Mouse (Mus musculus) liver (tissue): Measurements from ENCODE around the gene Mapkapk3.
A peak's percentile ranks its signal among the peaks of the same experiment; 100 is the strongest.

Experiments
- DNase-seq: peaks from one replicate; pipeline ENCODE4 v3.0.0-alpha.2; 2020; ENCODE audit warnings: mixed read lengths

Gene Mapkapk3

DNA sequence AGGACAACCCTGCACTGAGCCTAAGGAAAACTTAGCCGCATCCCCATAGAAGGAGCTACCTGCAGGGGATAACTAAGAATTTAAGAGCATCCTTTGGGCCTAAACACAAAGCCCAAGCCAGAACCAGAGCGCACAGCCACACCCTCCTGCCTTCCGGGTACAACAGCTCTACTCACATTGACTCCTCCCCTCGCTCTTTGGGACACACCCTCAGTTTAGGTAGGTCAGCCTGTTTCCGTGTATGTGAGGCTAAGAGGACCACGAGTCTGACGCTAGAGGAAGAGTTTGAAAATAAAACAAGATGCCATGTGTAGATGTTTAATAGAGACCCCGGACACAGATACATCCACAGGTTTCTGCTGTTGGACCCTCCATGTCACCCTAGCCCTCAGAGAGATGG is 966 bp downstream of the Mapkapk3 start:
- DNase-seq: peak; percentile 76

- no peak for DNase-seq
These were observed 1.5 kb downstream of the Mapkapk3 start for GRCm38 (mm10) chr9:107288105-107288650.

DNA sequence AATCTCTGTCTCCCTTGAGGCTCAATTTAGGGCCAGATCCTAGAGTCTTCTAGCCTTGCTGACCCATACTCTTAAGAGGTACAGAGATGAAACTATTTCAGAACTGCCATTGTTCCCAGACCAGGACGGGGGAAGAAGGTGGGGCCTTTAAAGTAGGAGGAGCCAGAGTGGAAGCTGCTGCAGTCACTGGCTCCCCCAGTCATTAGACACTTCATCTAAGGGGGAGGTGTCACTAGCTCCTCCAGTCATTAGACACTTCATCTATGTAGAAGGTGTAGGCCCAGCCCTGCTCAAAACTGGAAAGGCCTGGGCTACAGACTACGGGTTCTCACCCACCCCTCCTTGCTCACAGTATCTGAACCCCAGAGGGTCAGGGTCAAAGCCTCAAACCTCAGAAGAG is 2.4 kb downstream of the Mapkapk3 start:
- DNase-seq: no peak

- DNase-seq: peak; percentile 51
These were observed 4.7 kb downstream of the Mapkapk3 start for GRCm38 (mm10) chr9:107285009-107285408.

- no peak for DNase-seq
These were observed 6.7 kb downstream of the Mapkapk3 start for GRCm38 (mm10) chr9:107282951-107283350.

DNA sequence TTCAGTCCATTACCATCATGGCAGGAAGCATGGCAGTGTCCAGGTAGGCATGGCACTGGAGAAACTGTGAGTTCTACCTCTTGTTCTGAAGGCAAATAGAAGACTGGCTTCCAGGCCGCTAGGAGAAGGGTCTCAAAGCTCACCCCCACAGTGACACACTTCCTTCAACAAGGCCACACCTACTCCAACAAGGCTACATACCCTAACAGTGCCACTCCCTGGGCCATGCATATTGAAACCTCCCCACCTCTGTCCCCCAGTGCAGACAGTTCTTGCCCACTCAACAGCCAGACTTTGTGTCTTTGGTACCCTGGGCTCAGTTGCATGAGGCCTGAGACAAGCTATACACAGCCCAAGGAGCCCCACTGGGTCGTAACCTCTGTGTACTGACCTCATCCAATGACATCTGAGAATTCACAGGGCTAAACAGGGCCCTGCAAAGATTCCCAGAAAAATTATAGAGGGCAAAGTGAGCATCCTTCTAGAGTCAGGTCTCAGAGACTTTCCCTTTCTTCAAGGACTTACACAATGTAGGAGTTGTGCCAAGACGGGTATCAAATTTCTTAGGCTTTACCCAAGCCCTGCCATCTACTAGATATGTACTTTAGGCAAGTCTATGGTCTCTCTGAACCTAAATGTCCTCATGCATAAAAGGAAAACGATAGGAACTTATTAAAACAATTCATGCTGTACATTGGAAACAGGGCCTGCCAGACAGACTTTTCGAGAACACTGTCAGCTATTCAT is 8.3 kb downstream of the Mapkapk3 start:
- DNase-seq: no peak

GRCm38 (mm10) chr9:107280322-107281027 is 9.2 kb downstream of the Mapkapk3 start:
- DNase-seq: peak; percentile 41

DNA sequence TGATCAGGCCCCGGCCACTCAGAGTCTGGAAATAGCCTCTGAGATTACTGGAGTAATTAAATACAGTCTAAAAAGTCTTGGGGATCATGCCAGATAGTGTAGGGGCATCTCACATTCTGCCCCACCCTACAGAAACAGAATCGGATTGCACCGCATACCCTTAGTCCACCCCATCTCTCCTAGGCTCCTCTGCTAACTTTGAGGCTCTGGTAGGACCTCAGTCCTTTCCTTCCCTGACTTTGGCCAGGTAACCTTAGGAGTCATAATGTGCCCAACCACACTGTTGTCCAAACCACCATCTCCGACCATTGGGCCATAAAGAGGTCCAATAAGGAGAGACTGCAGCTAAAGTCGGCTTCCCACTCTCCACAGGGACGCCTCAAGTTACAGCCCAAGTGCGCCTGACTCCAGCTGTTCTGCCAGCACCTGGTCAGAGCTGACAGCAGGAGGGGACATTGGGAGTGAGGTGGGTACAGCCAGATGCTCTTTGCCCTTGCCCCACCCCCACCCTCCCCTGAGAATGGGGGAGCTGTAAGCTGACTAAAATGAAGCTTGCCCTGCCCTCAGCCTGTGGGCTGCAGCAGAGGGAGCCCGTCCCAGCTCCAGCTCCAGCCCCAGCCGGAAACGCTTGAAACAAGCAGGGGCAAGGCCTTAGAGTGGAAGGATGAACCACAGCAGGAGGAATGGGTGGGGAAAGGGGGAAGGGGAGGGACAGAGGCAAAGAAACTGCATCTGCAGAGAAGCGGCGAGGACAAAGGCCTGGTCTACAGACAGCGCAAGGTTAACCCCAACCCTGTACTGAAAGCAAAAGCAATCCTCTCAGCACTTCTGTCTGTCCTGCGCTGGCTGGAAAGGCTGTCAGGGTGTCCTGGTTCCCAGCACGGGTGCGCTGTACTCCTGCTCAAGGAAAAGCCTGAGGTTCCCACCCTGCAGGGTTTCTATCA is 10.0 kb downstream of the Mapkapk3 start:
- peak; percentile 41 for DNase-seq

DNA sequence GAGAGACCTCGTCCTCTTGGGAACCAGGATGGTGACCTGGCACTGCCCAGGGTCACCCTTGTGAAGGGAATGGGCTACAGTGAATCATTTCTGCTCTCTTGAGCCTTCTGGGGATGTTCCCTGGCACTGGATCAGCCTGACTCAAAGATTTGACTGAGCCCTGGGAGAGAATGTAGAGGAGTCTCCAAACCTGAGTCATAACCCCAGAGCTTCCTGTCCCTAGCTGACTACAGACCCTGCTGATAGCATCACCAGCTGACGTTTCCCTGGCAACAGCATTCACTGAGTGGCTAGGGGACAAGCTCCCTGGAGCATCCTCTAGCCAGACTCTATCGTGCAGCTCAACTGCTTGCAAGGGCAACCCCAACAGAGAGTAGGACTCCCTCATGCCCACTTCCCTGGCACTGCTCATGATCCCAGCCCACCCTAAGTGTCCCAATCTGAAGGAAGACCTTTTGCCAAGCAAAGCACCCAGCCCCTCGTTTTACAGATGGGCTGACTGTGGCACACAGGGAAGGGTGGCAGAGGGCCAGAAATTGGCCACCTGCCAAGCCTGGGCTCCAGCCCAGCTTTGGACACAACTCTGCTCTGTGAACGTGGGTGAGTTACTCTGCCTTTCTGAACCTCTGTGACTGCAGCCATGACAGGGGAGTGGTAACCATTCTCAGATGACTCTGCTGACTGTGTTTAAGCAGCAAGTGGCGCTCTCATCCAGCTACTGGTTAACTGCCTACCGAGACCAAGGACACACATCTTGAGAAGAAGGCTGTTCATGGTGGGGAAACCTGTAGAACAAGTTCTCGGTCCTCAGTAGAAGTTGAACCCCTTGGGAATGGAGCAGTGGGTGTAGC is 10.9 kb downstream of the Mapkapk3 start:
- no peak for DNase-seq

DNA sequence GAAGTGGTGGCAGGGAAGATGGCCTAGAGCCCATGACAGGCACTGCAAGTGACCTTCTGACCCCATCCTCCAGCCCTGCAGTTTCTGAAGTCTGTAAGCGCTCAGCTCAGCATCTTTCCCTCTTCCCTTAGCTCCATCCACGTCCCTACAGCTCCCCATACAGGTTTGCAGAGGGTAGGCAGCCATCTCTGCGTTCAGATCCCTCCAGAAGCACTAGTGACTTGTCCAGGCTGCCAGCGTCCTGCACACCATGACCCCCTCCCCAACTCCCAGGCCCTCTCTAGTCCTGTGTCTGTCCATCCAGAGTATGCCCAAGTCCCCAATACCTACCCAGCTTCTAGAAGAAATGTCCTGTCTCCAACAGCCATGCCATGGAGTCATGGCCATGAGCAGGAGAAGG is 11.6 kb downstream of the Mapkapk3 start:
- DNase-seq: no peak

DNA sequence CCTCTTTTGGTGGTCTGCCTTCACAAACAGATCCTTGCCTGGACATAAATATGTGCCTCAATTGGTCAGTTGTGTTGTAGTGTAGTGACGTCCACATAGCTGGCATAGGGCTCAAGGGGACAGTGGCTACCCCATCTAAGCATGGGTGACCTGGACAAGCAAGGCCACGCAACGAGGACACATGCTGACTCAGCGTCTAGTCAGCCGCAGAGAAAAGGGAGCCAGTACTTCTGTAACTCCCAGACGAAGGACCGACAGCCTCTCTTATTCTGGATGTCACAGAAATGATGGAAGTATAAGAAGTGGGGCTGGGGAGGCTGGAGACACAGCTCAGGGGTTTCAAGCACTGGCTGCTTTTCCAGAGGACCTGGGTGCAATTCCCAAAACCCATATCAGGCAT is 12.1 kb downstream of the Mapkapk3 start:
- no peak for DNase-seq

- no peak for DNase-seq
These were observed 14.0 kb downstream of the Mapkapk3 start for GRCm38 (mm10) chr9:107275710-107276109.

DNA sequence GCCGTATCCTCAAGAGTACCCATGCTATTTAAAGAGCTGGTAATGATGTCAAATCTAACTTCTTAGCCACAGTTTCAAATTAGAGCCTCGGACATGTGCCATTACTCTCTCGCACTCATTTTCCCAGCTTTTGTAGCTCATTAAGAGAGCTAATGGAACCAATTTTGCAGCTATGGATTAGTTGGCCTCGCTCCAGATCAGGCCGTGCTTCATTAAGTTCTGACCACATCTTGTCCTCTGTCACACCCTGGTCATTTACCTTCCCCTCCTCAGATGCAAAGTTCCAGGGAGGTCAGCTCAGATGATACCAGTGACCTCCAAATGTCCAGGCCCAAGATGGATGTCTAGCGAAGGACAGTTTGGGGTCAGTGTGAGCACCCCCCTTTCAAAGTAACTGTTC is 14.9 kb downstream of the Mapkapk3 start:
- no peak for DNase-seq

GRCm38 (mm10) chr9:107273184-107273583 is 16.5 kb downstream of the Mapkapk3 start:
- DNase-seq: no peak

- no peak for DNase-seq
These were observed 17.4 kb downstream of the Mapkapk3 start for GRCm38 (mm10) chr9:107272284-107272683.

DNA sequence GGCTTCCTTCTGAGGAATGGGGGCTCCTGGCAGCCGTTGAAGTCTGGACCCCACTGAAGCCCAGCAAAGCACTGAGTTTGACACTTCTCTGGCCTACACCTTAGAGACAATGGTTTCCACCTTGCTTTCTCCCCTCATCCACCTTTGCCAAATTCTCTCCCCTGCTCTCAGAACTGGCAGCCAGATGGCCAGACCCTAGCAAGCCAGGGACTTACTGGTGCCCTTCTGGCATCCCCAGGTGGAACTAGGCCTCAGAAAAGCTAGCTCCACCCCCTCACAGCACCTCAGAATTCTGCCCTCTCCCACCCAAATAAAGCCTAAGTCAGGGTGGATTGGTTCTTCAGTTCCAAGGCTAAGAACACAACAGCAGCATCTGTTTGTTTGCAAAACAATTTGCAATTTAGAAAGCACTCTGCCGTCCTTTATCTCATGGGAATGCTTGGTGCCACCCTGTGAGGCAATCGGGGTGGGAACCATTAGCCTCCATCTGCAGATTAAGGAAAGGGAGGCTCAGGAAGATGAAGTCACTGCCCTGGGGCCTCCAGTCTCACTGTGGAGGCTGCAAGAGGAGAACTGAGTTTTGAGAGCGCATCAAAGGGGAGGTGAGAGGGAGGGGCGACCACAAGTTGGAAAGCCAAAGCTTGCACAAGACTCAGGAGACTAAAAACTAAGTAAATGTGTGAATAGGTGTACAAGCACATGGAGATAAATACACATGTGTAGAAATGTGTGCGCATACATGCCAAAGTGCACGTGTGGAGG is 18.3 kb downstream of the Mapkapk3 start:
- DNase-seq: no peak

DNA sequence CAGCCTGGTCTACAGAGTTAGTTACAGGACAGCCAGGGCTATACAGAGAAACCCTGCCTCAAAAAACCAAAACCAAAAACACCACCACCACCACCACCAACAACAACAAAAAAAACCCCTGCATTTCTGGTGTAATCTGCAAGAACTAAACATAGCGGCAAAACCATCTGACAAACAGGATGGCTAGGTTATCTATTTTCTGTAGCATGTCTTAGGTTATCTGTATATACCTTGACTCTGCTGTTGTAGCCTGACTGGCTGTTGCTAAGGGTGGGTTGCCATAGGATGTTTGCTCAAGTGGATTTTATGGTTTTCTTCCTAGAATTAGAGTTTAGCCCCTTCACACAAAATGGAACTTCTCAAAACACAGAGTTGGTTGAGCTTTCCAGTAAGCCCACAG is 19.9 kb downstream of the Mapkapk3 start:
- no peak for DNase-seq

- DNase-seq: no peak
These were observed 21.8 kb downstream of the Mapkapk3 start for GRCm38 (mm10) chr9:107267721-107268402.

- DNase-seq: no peak
These were observed 22.6 kb downstream of the Mapkapk3 start for GRCm38 (mm10) chr9:107267028-107267427.

- DNase-seq: no peak
These were observed 24.9 kb downstream of the Mapkapk3 start for GRCm38 (mm10) chr9:107264731-107265130.

DNA sequence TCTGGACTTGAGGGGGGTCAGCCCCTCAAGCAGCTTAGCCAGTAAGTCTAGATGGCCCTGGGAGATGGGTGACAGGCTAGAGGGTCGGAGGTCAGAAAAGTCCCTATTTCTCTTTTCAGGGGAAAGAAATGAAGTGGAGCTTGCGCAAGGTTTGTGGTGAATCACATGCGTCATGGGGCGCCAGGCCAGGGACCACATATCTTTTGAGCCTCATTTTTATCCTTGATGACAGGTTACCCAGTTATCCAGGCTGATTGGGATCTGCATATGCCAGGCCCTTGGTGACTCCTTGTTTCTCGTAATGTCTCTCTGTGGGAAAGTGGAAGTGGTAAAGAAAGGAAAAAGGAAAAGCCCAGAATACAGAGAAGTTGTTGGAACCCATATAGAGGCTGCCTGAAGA is 25.8 kb downstream of the Mapkapk3 start:
- no peak for DNase-seq
